ENCODE assay signal across 18 mouse cellular contexts in the genomic region with DNA sequence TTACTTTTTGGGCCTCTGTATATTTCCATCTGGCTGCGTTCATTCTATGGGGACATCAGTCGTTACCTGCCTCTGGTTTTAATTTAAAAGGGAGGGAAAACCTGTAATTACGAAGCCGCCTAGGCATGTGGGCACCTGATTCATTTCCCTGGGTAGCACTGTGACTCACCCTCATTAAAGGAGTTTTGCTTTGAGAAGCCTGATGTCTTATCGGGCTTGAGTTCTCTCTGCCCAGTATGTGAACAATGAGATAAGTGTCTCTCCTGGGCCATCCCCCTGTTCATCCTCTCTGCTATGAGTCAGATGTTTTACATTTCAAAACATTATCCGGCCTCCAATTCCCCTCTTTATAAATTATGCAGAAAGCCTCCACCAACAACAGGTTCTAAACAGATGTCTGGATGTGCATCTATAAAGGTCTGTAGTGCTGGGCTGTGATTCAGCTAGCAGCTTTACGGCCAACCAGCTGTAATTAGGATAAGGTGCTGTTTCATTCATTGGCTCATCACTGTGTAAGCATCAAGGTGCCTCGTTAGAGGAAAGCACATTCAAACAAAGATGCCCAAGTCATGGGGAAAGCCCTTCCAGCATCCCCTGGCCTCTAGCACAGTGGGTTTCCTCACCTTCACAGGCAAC.
DNase-seq lines count a peak whose midpoint lies in the region; ATAC-seq lines count a peak whose summit lies in the region.
"Had no signal": no experiment of that assay in that cellular context is flagged by ENCODE, and none has a peak within 500 bp of the region (broad histone marks: within the 10 kb centered on the region; RNA-seq: fewer than 3 reads in every experiment).

No protein-coding gene starts in this region.

- ATAC-seq in hindbrain, embryonic 13.5 days (ENCODE audit: low FRiP score) = peak; percentile 72; the same call in 1 of the 2 replicates
- no peak for ATAC-seq in hindbrain, embryonic 11.5 days (ENCODE audit: low FRiP score)
- peak; percentile 36; the same call in 1 of the 2 replicates for ATAC-seq in forebrain, embryonic 16.5 days
- ATAC-seq in midbrain, embryonic 16.5 days = peak; percentile 95
- ATAC-seq: CD4-positive, CD25-positive, alpha-beta regulatory T cell, adult 4 months; inflammation-experienced regulatory T-cells, adult 6 months had no signal

- H3K9ac ChIP-seq in hindbrain, embryonic 13.5 days = no peak overlapping the region
- no peak overlapping the region for H3K9ac ChIP-seq in hindbrain, embryonic 11.5 days (ENCODE audit: low read depth, low read length)
- no peak overlapping the region for H3K9ac ChIP-seq in forebrain, embryonic 16.5 days (replicated peaks; ENCODE audit: low read depth, low read length)
- H3K9ac ChIP-seq in midbrain, embryonic 16.5 days (ENCODE audit: low read depth, low read length) = no peak overlapping the region
- H3K9ac ChIP-seq: heart, embryonic 13.5 days had no signal

- no peaks in the 10 kb centered on the region for H3K36me3 ChIP-seq in hindbrain, embryonic 13.5 days
- H3K36me3 ChIP-seq in hindbrain, embryonic 11.5 days (ENCODE audit: control insufficient read depth, insufficient read depth, low read length) = no peaks in the 10 kb centered on the region
- H3K36me3 ChIP-seq in forebrain, embryonic 16.5 days (ENCODE audit: control insufficient read depth, insufficient read depth) = no peaks in the 10 kb centered on the region
- H3K36me3 ChIP-seq in midbrain, embryonic 16.5 days (ENCODE audit: control insufficient read depth, insufficient read depth, low read length) = no peaks in the 10 kb centered on the region
- H3K36me3 ChIP-seq: heart, embryonic 13.5 days had no signal

- no peak for DNase-seq in hindbrain, embryonic 11.5 days (ENCODE audit: low spot score)
- peak; percentile 48 for DNase-seq in Muller cell, postnatal 12 days (ENCODE audit: inconsistent ontology term)
- DNase-seq in kidney, adult 8-10 months = no peak
- DNase-seq in adrenal gland, adult 8-10 months = no peak
- DNase-seq: adrenal gland, postnatal 10 days; cerebellum, adult 11 months; gastrocnemius, postnatal 10 days; kidney, postnatal 25 days; layer of hippocampus, postnatal 36 days; lung, adult 18-20 months; thymus, postnatal 36 days had no signal

- no peaks in the 10 kb centered on the region for H3K27me3 ChIP-seq in hindbrain, embryonic 13.5 days
- no peaks in the 10 kb centered on the region for H3K27me3 ChIP-seq in hindbrain, embryonic 11.5 days (ENCODE audit: control insufficient read depth, insufficient read depth, low read length)
- H3K27me3 ChIP-seq in forebrain, embryonic 16.5 days (replicated peaks; ENCODE audit: control insufficient read depth, insufficient read depth, low read length) = no peaks in the 10 kb centered on the region
- no peaks in the 10 kb centered on the region for H3K27me3 ChIP-seq in midbrain, embryonic 16.5 days (ENCODE audit: control insufficient read depth, insufficient read depth, low read depth, low read length)
- H3K27me3 ChIP-seq: heart, embryonic 13.5 days had no signal

- no peak overlapping the region for H3K27ac ChIP-seq in hindbrain, embryonic 13.5 days
- no peak overlapping the region for H3K27ac ChIP-seq in hindbrain, embryonic 11.5 days (ENCODE audit: low read depth, low read length)
- no peak overlapping the region for H3K27ac ChIP-seq in forebrain, embryonic 16.5 days (ENCODE audit: low read length)
- H3K27ac ChIP-seq in midbrain, embryonic 16.5 days (ENCODE audit: low read length) = peak overlapping the region; percentile 64; the same call in 1 of the 2 replicates
- H3K27ac ChIP-seq: heart, embryonic 13.5 days had no signal

- H3K4me2 ChIP-seq in hindbrain, embryonic 13.5 days = no peak overlapping the region
- no peak overlapping the region for H3K4me2 ChIP-seq in hindbrain, embryonic 11.5 days (replicated peaks; ENCODE audit: low read depth, low read length)
- H3K4me2 ChIP-seq in forebrain, embryonic 16.5 days (ENCODE audit: low read length) = no peak overlapping the region
- H3K4me2 ChIP-seq in midbrain, embryonic 16.5 days (ENCODE audit: low read length) = no peak overlapping the region
- H3K4me2 ChIP-seq: heart, embryonic 13.5 days had no signal

- 67% methylated on average over 8 of the region's 8 CpGs for whole genome bisulfite sequencing in hindbrain, embryonic 13.5 days
- 72% methylated on average over 8 of the region's 8 CpGs for WGBS in hindbrain, embryonic 11.5 days
- 30% methylated on average over 8 of the region's 8 CpGs for WGBS in forebrain, embryonic 16.5 days
- 45% methylated on average over 8 of the region's 8 CpGs for WGBS in midbrain, embryonic 16.5 days

- no peaks in the 10 kb centered on the region for H3K9me3 ChIP-seq in hindbrain, embryonic 13.5 days
- no peaks in the 10 kb centered on the region for H3K9me3 ChIP-seq in hindbrain, embryonic 11.5 days (ENCODE audit: control insufficient read depth, low read length)
- H3K9me3 ChIP-seq in forebrain, embryonic 16.5 days (ENCODE audit: control insufficient read depth, low read length) = no peaks in the 10 kb centered on the region
- no peaks in the 10 kb centered on the region for H3K9me3 ChIP-seq in midbrain, embryonic 16.5 days (replicated peaks; ENCODE audit: control insufficient read depth, low read length, poor library complexity, severe bottlenecking)
- H3K9me3 ChIP-seq: heart, embryonic 13.5 days had no signal

- no peak overlapping the region for H3K4me3 ChIP-seq in hindbrain, embryonic 13.5 days
- H3K4me3 ChIP-seq in hindbrain, embryonic 11.5 days (ENCODE audit: low read depth, low read length) = no peak overlapping the region
- no peak overlapping the region for H3K4me3 ChIP-seq in forebrain, embryonic 16.5 days (replicated peaks; ENCODE audit: low read length)
- no peak overlapping the region for H3K4me3 ChIP-seq in midbrain, embryonic 16.5 days (ENCODE audit: low read depth, low read length)
- H3K4me3 ChIP-seq: erythroblast, embryonic 14.5 days; heart, embryonic 13.5 days had no signal

- H3K4me1 ChIP-seq in hindbrain, embryonic 13.5 days (replicated peaks) = peaks cover 13% of the 10 kb centered on the region
- no peaks in the 10 kb centered on the region for H3K4me1 ChIP-seq in hindbrain, embryonic 11.5 days (replicated peaks; ENCODE audit: control insufficient read depth, insufficient read depth, low read length)
- no peaks in the 10 kb centered on the region for H3K4me1 ChIP-seq in forebrain, embryonic 16.5 days (replicated peaks; ENCODE audit: control insufficient read depth, insufficient read depth, low read length)
- H3K4me1 ChIP-seq in midbrain, embryonic 16.5 days (ENCODE audit: control insufficient read depth, insufficient read depth, low read length) = peaks cover 12% of the 10 kb centered on the region; the same call in 1 of the 2 replicates
- H3K4me1 ChIP-seq: heart, embryonic 13.5 days had no signal
